ENCODE assay signal across 8 mouse cellular contexts in the genomic region with DNA sequence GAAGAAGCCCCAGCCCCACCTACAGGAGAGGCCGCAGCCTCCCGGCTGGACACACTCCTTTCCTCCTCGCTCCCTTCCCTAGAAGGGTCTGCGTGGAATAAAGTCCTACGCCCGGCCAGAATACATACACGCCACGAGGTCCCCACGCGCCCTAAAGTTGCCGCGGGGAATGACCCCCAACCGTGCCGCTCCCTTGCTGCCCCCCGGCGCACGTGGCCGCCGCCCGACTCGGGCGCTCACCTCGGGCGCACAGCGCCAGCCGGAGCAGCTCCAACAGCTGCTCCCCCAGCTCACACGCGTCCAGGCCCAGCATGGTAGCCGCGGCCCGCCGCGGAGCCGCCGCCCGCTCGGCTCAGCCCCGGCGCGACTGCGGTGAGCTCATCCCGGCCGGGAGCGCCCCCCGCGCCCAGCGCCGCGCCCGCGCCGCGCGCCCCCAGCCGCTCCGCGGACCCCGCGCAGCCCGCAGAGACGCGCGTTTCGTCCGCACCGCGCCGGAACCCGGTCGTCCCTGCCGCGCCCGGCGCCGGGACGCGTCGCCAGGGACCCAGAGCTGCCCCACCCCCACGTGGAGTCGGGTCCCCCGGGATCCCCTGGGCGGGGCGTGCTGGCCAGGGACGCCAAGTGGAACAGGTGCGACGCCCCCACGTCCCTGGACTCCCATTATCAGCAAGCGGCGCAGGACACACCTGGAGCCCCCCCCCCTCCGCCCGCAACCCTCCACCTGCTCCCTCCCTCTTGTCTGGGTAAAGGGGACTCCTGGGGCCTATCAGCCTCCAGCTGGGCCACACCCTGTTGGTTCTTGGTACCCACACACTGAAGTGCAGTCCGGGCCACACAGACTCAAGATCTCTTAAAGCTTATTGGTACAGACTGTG. TPM values are rescaled to one million over a fixed set of nuclear protein-coding genes. Genes with fewer than 3 reads are reported as not detected.
DNase-seq lines count a peak whose midpoint lies in the region; ATAC-seq lines count a peak whose summit lies in the region.

No protein-coding gene starts in this region.

- ATAC-seq in cerebellum, adult (ENCODE audit: insufficient number of reproducible peaks, low FRiP score, low TSS enrichment), result no peak
- peak; percentile 76 for ATAC-seq in hindbrain, embryonic 12.5 days (ENCODE audit: low FRiP score)
- ATAC-seq in lung, embryonic 15.5 days (ENCODE audit: borderline replicate concordance, extremely low read depth, low FRiP score, low TSS enrichment), result peak; percentile 39

- H3K27me3 ChIP-seq in hindbrain, embryonic 12.5 days, result peaks cover 73% of the 10 kb centered on the region
- H3K27me3 ChIP-seq in lung, embryonic 15.5 days, result peaks cover 61% of the 10 kb centered on the region

- DNase-seq in cerebellum, postnatal 14 days, result peak; percentile 34 to 37
- peak; percentile 8 for DNase-seq in thymus, postnatal 0 days (ENCODE audit: low spot score)
- no peak for DNase-seq in thymus, postnatal 10 days (ENCODE audit: low spot score in 2 of 2)
- DNase-seq in right cerebral cortex, postnatal 14 days, result peak; percentile 51
- no peak for DNase-seq in kidney, adult 8-10 months

- H3K4me2 ChIP-seq in hindbrain, embryonic 12.5 days (replicated peaks), result peak overlapping the region; percentile 95
- peak overlapping the region; percentile 95 for H3K4me2 ChIP-seq in lung, embryonic 15.5 days

- H3K27ac ChIP-seq in hindbrain, embryonic 12.5 days, result no peak overlapping the region
- no peak overlapping the region for H3K27ac ChIP-seq in lung, embryonic 15.5 days

- peaks cover 4% of the 10 kb centered on the region; the same call in 1 of the 2 replicates for H3K9me3 ChIP-seq in hindbrain, embryonic 12.5 days (replicated peaks)
- no peaks in the 10 kb centered on the region for H3K9me3 ChIP-seq in lung, embryonic 15.5 days

- H3K4me1 ChIP-seq in hindbrain, embryonic 12.5 days, result peaks cover 32% of the 10 kb centered on the region
- peaks cover 26% of the 10 kb centered on the region for H3K4me1 ChIP-seq in lung, embryonic 15.5 days

- peak overlapping the region; percentile 66 for H3K9ac ChIP-seq in hindbrain, embryonic 12.5 days
- H3K9ac ChIP-seq in lung, embryonic 15.5 days, result peak overlapping the region; percentile 47

- WGBS in hindbrain, embryonic 12.5 days, result 1% methylated on average over 81 of the region's 92 CpGs
- WGBS in lung, embryonic 15.5 days, result 2% methylated on average over 92 of the region's 92 CpGs

- H3K36me3 ChIP-seq in hindbrain, embryonic 12.5 days, result peaks cover 22% of the 10 kb centered on the region
- H3K36me3 ChIP-seq in lung, embryonic 15.5 days, result peaks cover 14% of the 10 kb centered on the region

- H3K4me3 ChIP-seq in hindbrain, embryonic 12.5 days, result peak overlapping the region; percentile 55
- H3K4me3 ChIP-seq in lung, embryonic 15.5 days, result peak overlapping the region; percentile 54

RNA-seq across cellular contexts. Expression of gene Rgs11, which starts 1.7 kb away (rescaled TPM):
- polyA plus RNA-seq in thymus, postnatal 0 days (2015; fragmentation: Nextera tagmentation; extraction: Ambion mirVana), result 0.14 and 0.27 TPM in 2 replicates
- 4.3 and 4.6 TPM in 2 replicates for polyA plus RNA-seq in hindbrain, embryonic 12.5 days (2016; fragmentation: Nextera tagmentation; extraction: Ambion mirVana)
- polyA plus RNA-seq in lung, embryonic 15.5 days (2015; fragmentation: Nextera tagmentation; extraction: Ambion mirVana), result 11.7 and 12.8 TPM in 2 replicates

RNA-seq across cellular contexts. Expression of gene Pdia2, which starts 2.2 kb away (rescaled TPM):
- polyA plus RNA-seq in thymus, postnatal 0 days (2015; fragmentation: Nextera tagmentation; extraction: Ambion mirVana), result not detected in 2 replicates
- 0.23 and 0.32 TPM in 2 replicates for polyA plus RNA-seq in hindbrain, embryonic 12.5 days (2016; fragmentation: Nextera tagmentation; extraction: Ambion mirVana)
- polyA plus RNA-seq in lung, embryonic 15.5 days (2015; fragmentation: Nextera tagmentation; extraction: Ambion mirVana), result 0.39 and 0.78 TPM in 2 replicates

RNA-seq across cellular contexts. Expression of gene Arhgdig, which starts 6.5 kb away (rescaled TPM):
- 0.92 and 1.4 TPM in 2 replicates for polyA plus RNA-seq in thymus, postnatal 0 days (2015; fragmentation: Nextera tagmentation; extraction: Ambion mirVana)
- polyA plus RNA-seq in hindbrain, embryonic 12.5 days (2016; fragmentation: Nextera tagmentation; extraction: Ambion mirVana), result 19.4 and 22.2 TPM in 2 replicates
- 13.1 and 13.3 TPM in 2 replicates for polyA plus RNA-seq in lung, embryonic 15.5 days (2015; fragmentation: Nextera tagmentation; extraction: Ambion mirVana)

RNA-seq across cellular contexts. Expression of gene Fam234a, which starts 43.0 kb away (rescaled TPM):
- 9.0 and 9.3 TPM in 2 replicates for polyA plus RNA-seq in thymus, postnatal 0 days (2015; fragmentation: Nextera tagmentation; extraction: Ambion mirVana)
- 34.5 and 37.9 TPM in 2 replicates for polyA plus RNA-seq in hindbrain, embryonic 12.5 days (2016; fragmentation: Nextera tagmentation; extraction: Ambion mirVana)
- 44.4 and 44.7 TPM in 2 replicates for polyA plus RNA-seq in lung, embryonic 15.5 days (2015; fragmentation: Nextera tagmentation; extraction: Ambion mirVana)

RNA-seq across cellular contexts. Expression of gene Luc7l, which starts 51.6 kb away (rescaled TPM):
- 84.9 and 86.3 TPM in 2 replicates for polyA plus RNA-seq in thymus, postnatal 0 days (2015; fragmentation: Nextera tagmentation; extraction: Ambion mirVana)
- 138 and 140 TPM in 2 replicates for polyA plus RNA-seq in hindbrain, embryonic 12.5 days (2016; fragmentation: Nextera tagmentation; extraction: Ambion mirVana)
- polyA plus RNA-seq in lung, embryonic 15.5 days (2015; fragmentation: Nextera tagmentation; extraction: Ambion mirVana), result 88.3 and 90.1 TPM in 2 replicates

Comparison
In these comparisons a context has a peak if more than half of its experiments do, and no peak if none do; other contexts are left out.
1. DNase-seq: peak in cerebellum, postnatal 14 days (2 of 2), thymus, postnatal 0 days (single experiment) and right cerebral cortex, postnatal 14 days (single experiment); none in thymus, postnatal 10 days (0 of 2) and kidney, adult 8-10 months (0 of 2).